Mouse (Mus musculus) ES-E14 (cell line): ENCODE data around the gene Midn. TPM values are rescaled to one million over a fixed set of nuclear protein-coding genes. Genes with fewer than 3 reads are reported as not detected.

Experiments
- DNase-seq: peaks from one replicate; pipeline ENCODE4 v3.0.0-alpha.2; 2013; ENCODE audit warnings: low read depth, low spot score
- H3K27ac ChIP-seq: 2 replicates; pipeline ENCODE4 v1.5.1; 2012; ENCODE audit warnings: low read depth, mild to moderate bottlenecking, low read length, moderate library complexity, mixed read lengths; ENCODE audit not compliant: poor library complexity, insufficient read depth, severe bottlenecking
- H3K36me3 ChIP-seq: 2 replicates; pipeline ENCODE4 v1.6.1; 2012; ENCODE audit warnings: mild to moderate bottlenecking, low read length, moderate library complexity, mixed read lengths; ENCODE audit not compliant: control insufficient read depth, poor library complexity, insufficient read depth, severe bottlenecking
- H3K4me1 ChIP-seq, 2 experiments: fragments of 150-350 bp in 1 of 2; sonication (generic) in 1 of 2; 2 replicates each; pipeline ENCODE4 v1.6.1; 2012; ENCODE audit warnings: low read length in 2 of 2, mild to moderate bottlenecking in 1 of 2, mixed read lengths in 1 of 2; ENCODE audit not compliant: control insufficient read depth in 2 of 2, insufficient read depth in 2 of 2, poor library complexity in 1 of 2
- H3K4me3 ChIP-seq, 2 experiments: fragments of 150-350 bp in 1 of 2; sonication (generic) in 1 of 2; 2 replicates each; pipeline ENCODE4 v1.5.1; 2012; ENCODE audit warnings: low read length in 2 of 2, low read depth in 1 of 2, mild to moderate bottlenecking in 1 of 2, mixed read lengths in 1 of 2; ENCODE audit not compliant: insufficient read depth in 1 of 2, poor library complexity in 1 of 2, severe bottlenecking in 1 of 2
- H3K9ac ChIP-seq: 2 replicates; pipeline ENCODE4 v1.6.1; 2012; ENCODE audit warnings: low read depth, mild to moderate bottlenecking, low read length, mixed read lengths; ENCODE audit not compliant: poor library complexity, insufficient read depth, severe bottlenecking
- H3K9me3 ChIP-seq: fragments of 150-350 bp; sonication (generic); 2 replicates; pipeline ENCODE4 v1.6.1; 2012; ENCODE audit warnings: low read depth, mild to moderate bottlenecking, low read length; ENCODE audit not compliant: control insufficient read depth, insufficient read depth
- CHD2 ChIP-seq: IDR thresholded peaks from 2 replicates; pipeline ENCODE4 v1.6.1; 2014; ENCODE audit warnings: mild to moderate bottlenecking, low read depth, low read length, inconsistent platforms
- HCFC1 ChIP-seq: IDR thresholded peaks from 2 replicates; pipeline ENCODE4 v1.6.1; 2012; ENCODE audit warnings: low read length, inconsistent platforms, borderline replicate concordance; ENCODE audit not compliant: insufficient read depth
- MAFK ChIP-seq: IDR thresholded peaks from 2 replicates; pipeline ENCODE4 v1.6.1; 2014; ENCODE audit warnings: mild to moderate bottlenecking, low read depth, low read length, inconsistent platforms; ENCODE audit not compliant: insufficient read depth
- ZC3H11A ChIP-seq: IDR thresholded peaks from 2 replicates; pipeline ENCODE4 v1.6.1; 2012; ENCODE audit warnings: low read depth, mild to moderate bottlenecking, inconsistent platforms, low read length, borderline replicate concordance
- ZNF384 ChIP-seq: IDR thresholded peaks from 2 replicates; pipeline ENCODE4 v1.6.1; 2012; ENCODE audit warnings: low read depth, low read length, inconsistent platforms
- in situ Hi-C, 2 experiments: fragments of 600-800 bp; cut with MboI; formaldehyde crosslinking; loops; one replicate each; pipeline ENCODE4 v1.15.1; 2025; ENCODE audit warnings: low sequenced_read_pairs in 2 of 2, inconsistent platforms in 1 of 2; ENCODE audit not compliant: unreplicated experiment in 2 of 2
- total RNA-seq: library from RNA; depleted of rRNA; stranded (reverse); fragments of 300-350 nt; gene quantifications from 2 replicates; pipeline ENCODE4 v1.2.3, GENCODE M21; 2012

Gene Midn
- total RNA-seq, 1 experiment = 38.3 TPM

- peak overlapping the region; percentile 80 to 89 for H3K4me3 ChIP-seq
- no peaks in the 10 kb centered on the region for H3K9me3 ChIP-seq
- DNase-seq = peak; percentile 97
- H3K27ac ChIP-seq = peak overlapping the region; percentile 98
- peak; percentile 66; the same call in 1 of the 2 replicates for TF ChIP-seq CHD2
- no peak for TF ChIP-seq MAFK
- peak; percentile 94 for TF ChIP-seq ZNF384
- TF ChIP-seq ZC3H11A = no peak
- no peak for TF ChIP-seq HCFC1
- H3K36me3 ChIP-seq = peaks cover 46% of the 10 kb centered on the region
- peaks cover 0 to 38% of the 10 kb centered on the region in 2 experiments; a peak in 3 of 4 replicates for H3K4me1 ChIP-seq
- in situ Hi-C loops = no loop called here
- H3K9ac ChIP-seq = peak overlapping the region; percentile 89
These were observed 1.5 kb downstream of the Midn start for GRCm38 (mm10) chr10:80149291-80150225.

GRCm38 (mm10) chr10:80150226-80151210, 2.4 kb downstream of the Midn start:
- H3K27ac ChIP-seq = peak overlapping the region; percentile 75
- H3K4me3 ChIP-seq = peak overlapping the region; percentile 80 to 89
- H3K36me3 ChIP-seq = peaks cover 48% of the 10 kb centered on the region
- in situ Hi-C loops = no loop called here
- peaks cover 0 to 40% of the 10 kb centered on the region in 2 experiments; a peak in 2 of 4 replicates for H3K4me1 ChIP-seq
- no peak for DNase-seq
- no peak for TF ChIP-seq HCFC1
- no peak for TF ChIP-seq ZNF384
- TF ChIP-seq ZC3H11A = no peak
- no peak for TF ChIP-seq MAFK
- TF ChIP-seq CHD2 = no peak
- peak overlapping the region; percentile 83 for H3K9ac ChIP-seq
- H3K9me3 ChIP-seq = no peaks in the 10 kb centered on the region

GRCm38 (mm10) chr10:80151211-80152034, 3.4 kb downstream of the Midn start:
- Histone ChIP-seq H3K27ac (peak overlapping the region; percentile 75), H3K4me3 (peak overlapping the region; percentile 80 to 89), H3K9me3 (no peaks in the 10 kb centered on the region), H3K4me1 (peaks cover 0 to 37% of the 10 kb centered on the region in 2 experiments; a peak in 3 of 4 replicates), H3K9ac (peak overlapping the region; percentile 83), H3K36me3 (peaks cover 52% of the 10 kb centered on the region)
- in situ Hi-C loops = no loop called here
- no peak for DNase-seq
- no peak for TF ChIP-seq MAFK
- TF ChIP-seq HCFC1 = no peak
- no peak for TF ChIP-seq CHD2
- TF ChIP-seq ZNF384 = no peak
- TF ChIP-seq ZC3H11A = no peak
